Mouse (Mus musculus): Measurements from ENCODE around the gene Klhl12.

- no peak for TF ChIP-seq CTCF (IDR thresholded peaks at IDR 0.05; ENCODE audit: extremely low read depth, insufficient read depth, low read length)
- no peak for TF ChIP-seq POLR2A (IDR thresholded peaks at IDR 0.05; ENCODE audit: extremely low read depth, insufficient read depth, low read length)
These were observed 64.8 kb downstream of the Klhl12 start for GRCm38 (mm10) chr1:134520001-134520721.

All from cortical plate, adult 2 months (tissue).